Mouse (Mus musculus) kidney, postnatal 0 days (tissue): ENCODE measurements at regions not wholly inside any gene's neighbourhood (a gene's known extent, or its start where the extent isn't known, plus 50 kb on each side); places are given as distances from the start of the nearest gene placed in this dataset.

Experiments used
- ATAC-seq: fragments of 200-750 bp; cut with Nextera tagmentation; replicated peaks from 2 replicates; pipeline ENCODE4 v1.8.0; 2017; ENCODE audit warnings: low read depth, moderate number of reproducible peaks, moderate TSS enrichment, moderate library complexity; ENCODE audit not compliant: low FRiP score
- DNase-seq: peaks from one replicate; pipeline ENCODE4 v3.0.0-alpha.2; 2016; ENCODE audit warnings: low spot score
- H3K27ac ChIP-seq: fragments of 300-500 bp; sonication (generic); 2 replicates; pipeline ENCODE4 v1.5.1; 2014; ENCODE audit warnings: mild to moderate bottlenecking
- H3K27me3 ChIP-seq: fragments of 300-500 bp; sonication (generic); 2 replicates; pipeline ENCODE4 v1.6.1; 2014; ENCODE audit warnings: low read length, mixed read lengths; ENCODE audit not compliant: insufficient read depth
- H3K36me3 ChIP-seq: fragments of 300-500 bp; sonication (generic); 2 replicates; pipeline ENCODE4 v1.6.1; 2014; ENCODE audit warnings: low read length, mixed read lengths; ENCODE audit not compliant: insufficient read depth
- H3K4me1 ChIP-seq: fragments of 300-500 bp; sonication (generic); replicated peaks from 2 replicates; pipeline ENCODE4 v1.6.1; 2014; ENCODE audit warnings: antibody characterized with exemption, low read length, mixed read lengths; ENCODE audit not compliant: insufficient read depth
- H3K4me2 ChIP-seq: fragments of 300-500 bp; sonication (generic); 2 replicates; pipeline ENCODE4 v1.6.1; 2014; ENCODE audit warnings: mild to moderate bottlenecking, low read length, moderate library complexity, mixed read lengths
- H3K4me3 ChIP-seq: fragments of 300-500 bp; sonication (generic); replicated peaks from 2 replicates; pipeline ENCODE4 v1.5.1; 2014; ENCODE audit warnings: low read depth, low read length
- H3K9ac ChIP-seq: fragments of 300-500 bp; sonication (generic); 2 replicates; pipeline ENCODE4 v1.6.1; 2014; ENCODE audit warnings: low read depth, low read length
- H3K9me3 ChIP-seq: fragments of 300-500 bp; sonication (generic); replicated peaks from 2 replicates; pipeline ENCODE4 v1.6.1; 2016; ENCODE audit warnings: low read length, inconsistent platforms, mixed read lengths
- CTCF ChIP-seq: IDR thresholded peaks from 2 replicates; pipeline ENCODE4 v1.5.1; 2016; ENCODE audit warnings: antibody characterized with exemption, low read depth, mild to moderate bottlenecking, moderate library complexity
- WGBS: fragments of 180-500 bp; shearing (Covaris S2); extraction: QIAGEN DNeasy Blood & Tissue Kit; methylation state at CpG from one replicate; pipeline ENCODE4 v1.1.7; 2014; 5-methylcytosine and 5-hydroxymethylcytosine counted together

DNA sequence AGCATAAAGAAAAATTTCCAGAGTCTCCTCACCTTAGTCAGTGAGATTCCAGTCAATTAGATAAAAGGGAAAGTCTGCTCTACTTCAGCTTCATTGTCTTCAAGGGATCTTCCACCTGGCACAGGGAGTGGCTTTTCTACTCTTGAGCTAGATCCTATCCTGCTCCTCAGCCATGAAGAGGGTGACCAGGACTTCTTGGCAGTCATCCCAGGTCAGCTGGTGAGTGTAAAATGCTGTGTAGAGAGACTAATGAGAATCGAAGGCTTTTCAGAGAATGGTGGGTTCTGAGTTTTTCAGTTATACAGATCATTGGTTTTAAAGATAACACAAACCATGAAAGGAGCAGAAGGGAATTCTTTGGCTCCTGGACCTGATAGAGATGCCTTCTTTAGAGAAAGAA, 211.8 kb downstream of the Fam84b start:
- DNase-seq, result no peak
- 71% methylated on average over 1 of the region's 1 CpGs for WGBS
- no peaks in the 10 kb centered on the region for H3K9me3 ChIP-seq

DNA sequence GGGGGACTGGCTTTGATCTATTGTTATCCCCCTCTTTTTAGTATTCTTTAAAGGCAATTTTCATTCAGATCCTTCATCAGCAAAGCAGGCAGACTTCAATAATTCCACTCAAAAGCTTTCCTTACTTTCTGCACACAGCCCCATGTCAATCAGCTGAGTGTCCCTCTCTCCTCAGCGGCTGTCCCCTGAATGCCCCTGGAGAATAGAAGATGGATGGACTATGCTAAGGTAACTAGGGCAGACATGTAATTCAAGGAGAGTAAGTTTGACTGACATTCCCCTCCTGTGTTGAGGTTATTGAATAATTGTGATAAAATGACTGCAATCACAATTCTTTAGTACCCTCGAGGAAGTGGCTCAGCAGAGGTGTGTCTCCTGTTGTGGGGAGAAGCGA, 220.1 kb downstream of the Fam84b start:
- WGBS, result 60% methylated on average over 3 of the region's 3 CpGs
- H3K4me1 ChIP-seq, result no peaks in the 10 kb centered on the region
- no peak for ATAC-seq

More for the DNA sequence above, 211.8 kb downstream of the Fam84b start:
- H3K36me3 ChIP-seq, result no peaks in the 10 kb centered on the region
- no peak for ATAC-seq
- no peaks in the 10 kb centered on the region for H3K4me1 ChIP-seq
- H3K27me3 ChIP-seq, result no peaks in the 10 kb centered on the region
- TF ChIP-seq CTCF, result no peak
- H3K4me3 ChIP-seq, result no peak overlapping the region
- no peak overlapping the region for H3K4me2 ChIP-seq
- H3K9ac ChIP-seq, result no peak overlapping the region
- H3K27ac ChIP-seq, result no peak overlapping the region

DNA sequence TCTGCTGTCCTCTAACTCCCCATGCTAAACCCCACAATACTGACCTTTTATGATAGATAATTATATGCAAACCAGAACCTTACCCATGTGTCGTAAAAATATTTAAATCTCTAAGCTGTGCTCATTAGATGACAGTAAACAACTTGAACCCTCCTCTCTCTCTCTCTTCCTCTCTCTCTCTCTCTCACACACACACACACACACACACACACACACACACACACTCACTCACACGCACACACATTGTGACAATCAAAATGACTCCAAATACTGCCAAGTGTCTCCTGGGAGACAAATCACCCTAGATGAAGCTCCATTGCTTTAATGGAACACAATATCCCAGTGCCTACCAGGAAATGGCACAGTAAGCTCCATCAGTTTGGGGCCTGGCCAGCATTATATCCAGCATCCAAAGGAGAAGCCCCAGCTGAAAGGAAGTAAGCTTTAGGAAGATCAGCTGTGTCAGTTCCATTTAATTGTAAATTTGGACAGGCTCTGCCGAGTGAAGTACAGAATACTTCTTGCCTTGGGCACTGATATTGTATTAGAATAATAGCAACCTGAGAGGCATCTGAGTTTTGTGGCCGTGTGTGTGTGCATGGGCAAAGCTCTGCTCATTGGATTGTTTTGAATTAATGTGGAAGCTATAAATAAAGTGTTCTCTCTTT, 220.7 kb downstream of the Fam84b start:
- Histone ChIP-seq H3K9ac (no peak overlapping the region), H3K4me3 (no peak overlapping the region), H3K4me2 (no peak overlapping the region), H3K36me3 (no peaks in the 10 kb centered on the region), H3K27ac (no peak overlapping the region), H3K4me1 (no peaks in the 10 kb centered on the region), H3K9me3 (no peaks in the 10 kb centered on the region), H3K27me3 (no peaks in the 10 kb centered on the region)
- no peak for ATAC-seq
- DNase-seq, result no peak
- no peak for TF ChIP-seq CTCF
- WGBS, result 66% methylated on average over 4 of the region's 4 CpGs

More for the DNA sequence above, 220.1 kb downstream of the Fam84b start:
- no peak for DNase-seq
- Histone ChIP-seq H3K36me3 (no peaks in the 10 kb centered on the region), H3K4me2 (no peak overlapping the region), H3K9me3 (no peaks in the 10 kb centered on the region), H3K27ac (no peak overlapping the region), H3K4me3 (no peak overlapping the region), H3K9ac (no peak overlapping the region), H3K27me3 (no peaks in the 10 kb centered on the region)
- no peak for TF ChIP-seq CTCF

DNA sequence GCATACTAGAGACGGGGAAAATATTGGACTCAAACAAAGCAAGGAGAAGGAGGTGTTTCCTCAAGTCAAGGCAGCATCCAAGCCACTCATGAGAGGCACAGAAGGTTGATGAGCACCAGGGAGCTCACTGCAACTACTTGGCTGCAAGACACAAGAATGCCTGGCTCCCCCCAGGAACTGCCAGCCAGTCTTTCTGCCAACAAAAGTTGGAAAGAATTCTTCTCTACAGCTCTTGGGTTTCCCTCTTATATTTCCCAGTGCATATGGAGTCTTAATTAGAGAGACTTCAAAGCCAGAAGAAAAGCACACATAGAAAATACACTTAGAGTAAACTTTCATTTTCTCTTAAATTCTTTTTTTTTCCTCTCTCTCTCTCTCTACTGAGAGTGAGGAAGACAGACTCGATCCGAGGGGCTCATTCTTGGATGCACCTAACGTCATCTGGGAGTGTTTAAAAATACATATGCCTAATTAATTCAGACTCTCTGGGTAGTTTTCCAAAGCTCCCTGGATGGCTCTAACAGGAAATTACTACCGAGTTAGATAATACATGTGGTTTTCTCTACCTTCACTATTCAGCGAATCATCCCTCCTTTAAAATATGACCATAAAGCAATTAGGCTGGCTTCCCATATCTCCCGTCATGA, 222.7 kb downstream of the Fam84b start:
- no peak overlapping the region for H3K27ac ChIP-seq
- H3K36me3 ChIP-seq, result no peaks in the 10 kb centered on the region
- H3K4me1 ChIP-seq, result no peaks in the 10 kb centered on the region
- DNase-seq (no peak), ATAC-seq (no peak)
- no peak overlapping the region for H3K4me2 ChIP-seq
- H3K4me3 ChIP-seq, result no peak overlapping the region
- 77% methylated on average over 7 of the region's 7 CpGs for WGBS
- H3K9ac ChIP-seq, result no peak overlapping the region
- H3K27me3 ChIP-seq, result no peaks in the 10 kb centered on the region
- TF ChIP-seq CTCF, result no peak
- no peaks in the 10 kb centered on the region for H3K9me3 ChIP-seq

DNA sequence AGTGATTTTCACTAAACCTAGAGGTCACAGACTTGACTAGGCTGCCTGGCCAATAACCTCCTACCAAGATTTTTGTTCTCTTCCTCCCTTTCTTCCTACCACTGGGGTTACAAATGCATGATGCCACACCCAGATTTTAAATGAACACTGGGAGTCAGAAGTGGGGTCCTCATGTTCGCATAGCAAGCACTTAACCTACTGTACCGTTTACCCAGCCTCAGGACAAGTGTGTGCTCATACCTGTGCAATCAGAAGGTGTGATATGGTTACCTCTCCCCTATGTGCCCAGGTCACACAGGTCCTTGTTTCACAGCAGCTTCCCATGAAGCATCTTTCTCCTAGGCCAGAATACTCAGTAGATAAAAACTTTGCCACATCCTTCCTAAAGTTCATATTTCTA, 234.8 kb downstream of the Fam84b start:
- WGBS, result 97% methylated on average over 2 of the region's 2 CpGs
- no peak for DNase-seq

DNA sequence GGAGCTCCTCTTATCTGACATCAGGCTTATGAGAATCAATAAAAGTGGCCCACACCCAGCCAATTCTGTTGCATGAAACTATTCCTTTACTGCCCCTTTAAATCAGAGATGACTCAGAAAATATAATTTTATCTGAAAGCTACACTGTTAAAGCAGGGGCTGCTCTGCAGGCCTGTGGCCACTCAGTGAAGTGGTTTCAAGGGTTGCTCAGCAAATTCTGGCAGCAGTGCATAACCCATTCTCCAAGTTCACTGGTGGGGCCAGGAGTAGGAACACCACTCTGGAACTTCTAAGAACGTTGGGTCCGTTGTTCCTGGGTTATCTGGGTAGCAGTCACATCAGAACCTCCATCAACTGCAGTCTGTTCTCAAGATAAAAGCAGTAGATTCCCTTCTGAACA, 236.2 kb downstream of the Fam84b start:
- no peaks in the 10 kb centered on the region for H3K4me1 ChIP-seq
- no peak for TF ChIP-seq CTCF
- H3K27me3 ChIP-seq, result no peaks in the 10 kb centered on the region
- no peak overlapping the region for H3K4me3 ChIP-seq
- H3K9me3 ChIP-seq, result no peaks in the 10 kb centered on the region
- no peak for DNase-seq
- no peak overlapping the region for H3K27ac ChIP-seq
- ATAC-seq, result no peak
- 35% methylated on average over 2 of the region's 2 CpGs for WGBS
- H3K4me2 ChIP-seq, result no peak overlapping the region
- H3K9ac ChIP-seq, result no peak overlapping the region
- no peaks in the 10 kb centered on the region for H3K36me3 ChIP-seq

More for the DNA sequence above, 234.8 kb downstream of the Fam84b start:
- H3K36me3 ChIP-seq, result no peaks in the 10 kb centered on the region
- no peak overlapping the region for H3K4me3 ChIP-seq
- no peaks in the 10 kb centered on the region for H3K9me3 ChIP-seq
- no peak overlapping the region for H3K4me2 ChIP-seq
- no peak for TF ChIP-seq CTCF
- ATAC-seq, result no peak
- H3K9ac ChIP-seq, result no peak overlapping the region
- H3K27me3 ChIP-seq, result no peaks in the 10 kb centered on the region
- H3K27ac ChIP-seq, result no peak overlapping the region
- no peaks in the 10 kb centered on the region for H3K4me1 ChIP-seq
